Mouse (Mus musculus) neural tube, embryonic 13.5 days (tissue): ENCODE measurements around the gene Srpr. TPM values are rescaled to one million over a fixed set of nuclear protein-coding genes. Genes with fewer than 3 reads are reported as not detected.

ENCODE experiments used
- ATAC-seq: fragments of 200-750 bp; cut with Nextera tagmentation; 2 replicates; pipeline ENCODE4 v1.8.0; 2017; ENCODE audit warnings: low read depth, mild to moderate bottlenecking, moderate TSS enrichment, moderate library complexity
- H3K27ac ChIP-seq: fragments of 300-500 bp; sonication (generic); replicated peaks from 2 replicates; pipeline ENCODE4 v1.5.1; 2015; ENCODE audit warnings: moderate library complexity, mild to moderate bottlenecking, inconsistent platforms
- H3K27me3 ChIP-seq: fragments of 300-500 bp; sonication (generic); 2 replicates; pipeline ENCODE4 v1.6.1; 2015; ENCODE audit warnings: mild to moderate bottlenecking, inconsistent platforms
- H3K36me3 ChIP-seq: fragments of 300-500 bp; sonication (generic); 2 replicates; pipeline ENCODE4 v1.6.1; 2015; ENCODE audit warnings: mild to moderate bottlenecking, inconsistent platforms
- H3K4me1 ChIP-seq: fragments of 300-500 bp; sonication (generic); replicated peaks from 2 replicates; pipeline ENCODE4 v1.6.1; 2015; ENCODE audit warnings: inconsistent platforms
- H3K4me2 ChIP-seq: fragments of 300-500 bp; sonication (generic); 2 replicates; pipeline ENCODE4 v1.6.1; 2015; ENCODE audit warnings: inconsistent platforms, mild to moderate bottlenecking, moderate library complexity
- H3K4me3 ChIP-seq: fragments of 300-500 bp; sonication (generic); 2 replicates; pipeline ENCODE4 v1.5.1; 2015; ENCODE audit warnings: mild to moderate bottlenecking, inconsistent platforms
- H3K9ac ChIP-seq: fragments of 300-500 bp; sonication (generic); 2 replicates; pipeline ENCODE4 v1.6.1; 2015; ENCODE audit warnings: moderate library complexity, mild to moderate bottlenecking, inconsistent platforms
- H3K9me3 ChIP-seq: fragments of 300-500 bp; sonication (generic); 2 replicates; pipeline ENCODE4 v1.6.1; 2016; ENCODE audit warnings: inconsistent platforms
- WGBS: fragments of 180-500 bp; shearing (Covaris S2); methylation state at CpG from one replicate; pipeline ENCODE4 v1.1.7; 2015; 5-methylcytosine and 5-hydroxymethylcytosine counted together
- polyA plus RNA-seq: library from polyadenylated mRNA; unstranded; fragments of >200 nt; fragmentation: Nextera tagmentation; extraction: Ambion mirVana; gene quantifications from 2 replicates; pipeline ENCODE4 v1.2.1, GENCODE M21; 2015

Srpr gene
- polyA plus RNA-seq, 1 experiment from 2014 or later: 65.6 TPM

DNA sequence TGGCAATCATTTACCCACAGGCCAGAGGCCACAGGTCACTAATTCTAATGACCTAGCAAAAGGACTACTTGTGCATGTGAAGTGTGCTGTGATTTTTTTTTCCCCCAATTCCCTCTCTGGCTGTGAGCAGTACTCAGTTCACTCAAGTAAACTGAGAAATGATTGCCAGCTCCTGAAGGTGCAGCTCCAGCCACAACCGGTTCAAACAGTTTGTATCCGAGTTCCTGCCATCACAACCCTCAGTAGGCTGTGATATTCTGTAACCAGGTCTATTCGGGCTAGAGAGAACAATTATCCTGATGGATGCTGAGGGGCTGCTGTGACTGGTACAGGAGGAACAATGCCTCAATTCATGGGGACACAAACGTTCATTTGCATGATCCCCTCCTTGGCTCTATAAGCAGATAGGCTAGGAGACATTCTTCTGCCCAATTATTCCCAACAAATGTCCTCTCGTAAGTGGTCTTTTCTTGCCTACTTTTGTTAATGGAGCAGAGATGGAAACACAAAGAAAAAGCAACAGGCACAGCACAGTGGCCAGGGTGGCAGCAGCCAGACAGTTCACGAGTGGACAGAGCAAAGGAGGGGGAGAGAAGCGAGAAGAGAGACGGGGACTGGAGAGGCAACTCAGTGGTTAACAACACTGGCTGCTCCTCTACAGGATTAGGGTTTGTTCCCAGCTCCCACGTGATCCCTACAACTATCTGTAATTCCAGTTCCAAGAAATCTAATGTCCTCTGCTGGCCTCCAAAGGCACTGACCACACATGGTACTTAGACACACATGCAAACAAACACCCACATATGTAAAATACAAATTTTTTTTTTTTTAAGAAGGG, 33.0 kb upstream of the Srpr start:
- H3K27ac ChIP-seq: no peak overlapping the region; the same call in 1 of the 2 replicates
- H3K36me3 ChIP-seq: peaks cover 22% of the 10 kb centered on the region; the same call in 1 of the 2 replicates
- no peaks in the 10 kb centered on the region for H3K9me3 ChIP-seq
- ATAC-seq: peak; percentile 29; the same call in 1 of the 2 replicates
- H3K4me1 ChIP-seq: peaks cover 9% of the 10 kb centered on the region; the same call in 1 of the 2 replicates
- no peaks in the 10 kb centered on the region for H3K27me3 ChIP-seq
- H3K9ac ChIP-seq: no peak overlapping the region
- no peak overlapping the region for H3K4me3 ChIP-seq
- 19% methylated on average over 9 of the region's 9 CpGs for WGBS
- H3K4me2 ChIP-seq: no peak overlapping the region

DNA sequence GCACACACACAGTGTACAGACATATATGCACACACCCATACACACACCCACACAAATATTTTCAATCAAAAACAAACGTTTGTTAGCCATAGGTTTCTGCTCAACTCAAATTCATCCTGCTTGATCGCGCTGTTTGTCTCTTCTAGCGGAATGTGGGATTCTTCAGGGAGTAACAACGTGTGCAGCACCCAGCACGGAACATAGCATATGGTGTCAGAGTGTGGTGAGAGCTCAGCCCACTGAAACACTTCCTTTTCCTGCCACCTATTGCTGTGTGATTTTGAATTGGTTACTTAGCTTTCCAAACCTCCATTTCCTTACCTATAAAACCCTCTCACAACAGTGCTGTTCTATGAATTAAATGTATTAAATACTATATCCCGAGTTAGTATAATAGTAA, 29.9 kb upstream of the Srpr start:
- Histone ChIP-seq H3K9ac (no peak overlapping the region), H3K9me3 (no peaks in the 10 kb centered on the region), H3K36me3 (peaks cover 13% of the 10 kb centered on the region; the same call in 1 of the 2 replicates), H3K4me2 (no peak overlapping the region), H3K27me3 (no peaks in the 10 kb centered on the region), H3K27ac (no peak overlapping the region), H3K4me3 (no peak overlapping the region), H3K4me1 (peaks cover 25% of the 10 kb centered on the region)
- 96% methylated on average over 7 of the region's 7 CpGs for WGBS
- no peak for ATAC-seq

DNA sequence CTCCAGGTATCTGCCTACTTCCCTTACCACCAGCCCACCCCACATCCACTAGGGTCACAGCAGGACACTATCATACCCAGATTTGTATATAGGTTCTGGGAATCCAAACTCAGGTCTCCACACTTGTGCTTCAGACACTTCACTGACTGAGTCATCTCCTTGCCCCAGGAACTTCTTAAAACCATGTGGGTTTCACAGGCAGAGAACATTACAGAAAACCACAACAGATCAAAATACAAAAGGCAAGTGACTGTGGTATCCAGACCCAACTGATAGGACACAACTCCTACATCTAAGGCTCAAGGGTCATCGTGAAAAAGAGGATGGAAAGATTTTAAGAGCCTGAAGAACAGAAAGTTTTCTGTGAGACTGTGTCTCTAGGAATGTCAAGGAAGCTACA, 26.6 kb upstream of the Srpr start:
- no peak for ATAC-seq
- Histone ChIP-seq H3K9ac (no peak overlapping the region), H3K4me1 (peaks cover 18% of the 10 kb centered on the region), H3K36me3 (peaks cover 13% of the 10 kb centered on the region; the same call in 1 of the 2 replicates), H3K4me3 (no peak overlapping the region), H3K27ac (no peak overlapping the region), H3K27me3 (no peaks in the 10 kb centered on the region), H3K4me2 (no peak overlapping the region), H3K9me3 (no peaks in the 10 kb centered on the region)
- WGBS: 84% methylated on average over 1 of the region's 1 CpGs

DNA sequence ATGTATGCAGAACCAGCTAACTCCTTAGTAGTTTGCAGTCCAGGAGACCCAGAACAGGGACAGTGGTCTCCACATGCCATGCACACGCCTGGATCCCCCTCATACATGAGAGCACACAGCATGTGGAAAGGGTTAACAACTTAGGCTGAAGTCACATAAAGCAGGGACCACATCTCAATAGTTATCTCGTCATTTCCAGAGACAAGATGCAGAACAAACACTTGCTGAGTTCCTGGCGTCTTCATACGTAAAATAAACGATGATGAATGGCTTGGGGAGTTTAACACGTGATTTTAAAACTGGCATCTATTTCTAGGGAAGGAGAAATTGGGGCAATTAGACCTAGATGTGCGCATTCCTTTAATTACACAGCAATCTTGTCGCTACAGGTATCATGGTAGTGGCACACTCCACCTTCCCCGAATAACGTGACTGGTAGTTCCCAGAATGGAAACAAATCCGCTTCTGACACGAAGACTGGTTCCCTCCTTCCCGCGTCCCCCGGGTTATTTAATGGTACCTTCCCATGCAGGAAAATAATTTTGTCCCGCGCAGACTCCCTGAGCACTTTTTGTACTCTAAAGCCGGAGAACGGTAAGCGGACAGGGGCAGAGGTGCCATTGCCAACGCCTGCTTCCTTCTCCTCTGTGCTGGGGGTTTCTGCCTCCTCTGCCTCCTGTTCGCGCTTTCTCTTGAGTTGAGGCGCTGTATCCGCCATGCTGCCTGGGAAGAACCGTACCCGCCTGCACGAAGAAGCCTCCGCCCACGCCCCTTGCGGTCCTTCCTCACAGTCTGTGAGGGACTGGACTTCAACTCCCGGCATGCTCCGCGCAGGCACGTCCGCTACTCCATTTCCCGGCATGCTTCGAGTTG, 24.5 kb upstream of the Srpr start, which contains the start of gene Dcps:
Gene Dcps, minus strand, starts transcription at position 811 of the 873 bp plus-strand sequence.
- peak within 1 kb of the TSS; percentile 82 for H3K4me2 ChIP-seq

DNA sequence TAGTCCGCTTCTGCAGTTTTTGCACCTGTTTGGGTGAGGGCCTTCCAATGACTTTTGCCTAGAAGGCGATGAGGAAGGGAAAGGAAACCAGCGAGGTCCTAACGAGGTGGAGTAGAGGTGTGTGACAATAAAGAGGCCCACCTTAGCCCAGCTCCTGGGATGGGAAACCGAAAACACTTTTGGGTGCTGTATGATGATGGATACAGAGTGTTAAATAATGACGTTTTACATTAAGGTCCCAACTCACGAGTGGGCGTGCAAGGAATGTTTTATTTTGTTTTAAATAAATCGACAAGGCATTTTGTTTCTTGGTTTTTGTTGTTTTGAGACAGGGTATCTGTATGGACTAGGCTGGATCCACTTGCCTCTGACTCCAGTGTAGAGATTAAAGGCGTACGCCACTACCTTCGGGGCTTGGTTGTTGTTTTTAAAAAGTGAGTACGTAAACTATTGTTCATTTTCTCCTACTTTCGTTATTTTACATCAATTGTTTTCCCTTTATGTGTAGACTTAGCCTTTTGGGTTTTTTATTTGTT, 23.8 kb upstream of the Srpr start:
- 0 out of 2 replicates have a peak overlapping the region, but pooled peaks have one; percentile 39 for H3K9ac ChIP-seq
- no peak overlapping the region for H3K27ac ChIP-seq
- H3K4me1 ChIP-seq: peaks cover 18% of the 10 kb centered on the region
- peak overlapping the region; percentile 82 for H3K4me2 ChIP-seq
- ATAC-seq: peak; percentile 54
- WGBS: 51% methylated on average over 14 of the region's 14 CpGs
- H3K4me3 ChIP-seq: peak overlapping the region; percentile 56
- no peaks in the 10 kb centered on the region for H3K27me3 ChIP-seq
- no peaks in the 10 kb centered on the region for H3K9me3 ChIP-seq
- H3K36me3 ChIP-seq: no peaks in the 10 kb centered on the region

More for the DNA sequence above, 24.5 kb upstream of the Srpr start, which contains the start of gene Dcps:
- peak within 1 kb of the TSS; percentile 56 for H3K4me3 ChIP-seq
- peak; percentile 98 for ATAC-seq
- H3K27me3 ChIP-seq: no peaks in the 10 kb centered on the region
- H3K9me3 ChIP-seq: no peaks in the 10 kb centered on the region
- peak within 1 kb of the TSS; percentile 69 for H3K9ac ChIP-seq
- H3K27ac ChIP-seq: peak within 1 kb of the TSS; percentile 87
- H3K4me1 ChIP-seq: peaks cover 18% of the 10 kb centered on the region
- H3K36me3 ChIP-seq: 0 out of 2 replicates have a peak, but pooled peaks cover 5% of the 10 kb centered on the region
- under 1% methylated on average over 38 of the region's 38 CpGs for WGBS

DNA sequence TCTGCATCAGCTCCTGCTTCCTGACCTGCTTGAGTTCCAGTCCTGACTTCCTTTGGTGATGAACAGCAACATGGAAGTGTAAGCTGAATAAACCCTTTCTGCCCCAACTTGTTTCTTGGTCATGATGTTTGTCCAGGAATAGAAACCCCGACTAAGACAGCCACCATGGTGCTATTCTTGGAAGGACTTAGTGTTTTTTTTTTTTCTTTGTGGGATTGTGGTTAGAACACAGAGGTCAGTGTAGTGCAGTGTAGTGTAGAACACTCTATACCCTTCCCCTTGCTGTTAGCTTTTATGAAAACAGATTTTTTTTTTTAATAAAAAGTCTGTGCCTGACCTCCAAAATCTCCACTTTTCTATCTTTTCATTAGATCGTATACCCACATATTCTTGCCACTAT, 17.1 kb upstream of the Srpr start:
- no peak for ATAC-seq
- H3K9me3 ChIP-seq: no peaks in the 10 kb centered on the region
- WGBS: 86% methylated on average over 2 of the region's 2 CpGs
- H3K9ac ChIP-seq: no peak overlapping the region
- no peaks in the 10 kb centered on the region for H3K4me1 ChIP-seq
- no peak overlapping the region for H3K27ac ChIP-seq
- no peak overlapping the region for H3K4me3 ChIP-seq
- H3K27me3 ChIP-seq: no peaks in the 10 kb centered on the region
- no peak overlapping the region for H3K4me2 ChIP-seq
- H3K36me3 ChIP-seq: peaks cover 6% of the 10 kb centered on the region; the same call in 1 of the 2 replicates

DNA sequence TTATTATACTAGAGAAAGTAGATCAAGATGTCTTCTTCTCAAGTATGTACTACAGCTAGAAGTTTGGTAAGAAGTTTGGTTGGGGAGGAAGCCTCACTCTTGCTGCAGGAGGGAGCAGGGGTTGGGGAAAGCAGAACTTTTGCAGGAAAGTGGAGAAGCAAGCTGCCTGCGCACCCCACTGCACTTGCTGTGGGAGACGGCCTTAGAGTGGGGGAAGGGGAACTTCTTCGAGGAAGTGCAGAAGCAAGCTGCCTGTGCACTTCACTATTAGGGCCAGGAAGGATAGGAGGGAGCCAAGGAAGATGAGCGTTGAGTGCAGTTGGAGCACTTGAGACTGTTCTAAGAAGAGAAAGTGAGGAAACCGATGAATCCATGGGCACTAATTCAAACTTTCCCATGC, 16.6 kb upstream of the Srpr start:
- no peak overlapping the region for H3K9ac ChIP-seq
- no peak overlapping the region for H3K27ac ChIP-seq
- peaks cover 9% of the 10 kb centered on the region; the same call in 1 of the 2 replicates for H3K36me3 ChIP-seq
- ATAC-seq: no peak
- H3K27me3 ChIP-seq: no peaks in the 10 kb centered on the region
- no peaks in the 10 kb centered on the region for H3K9me3 ChIP-seq
- 72% methylated on average over 5 of the region's 5 CpGs for WGBS
- H3K4me2 ChIP-seq: no peak overlapping the region
- H3K4me1 ChIP-seq: no peaks in the 10 kb centered on the region
- no peak overlapping the region for H3K4me3 ChIP-seq

DNA sequence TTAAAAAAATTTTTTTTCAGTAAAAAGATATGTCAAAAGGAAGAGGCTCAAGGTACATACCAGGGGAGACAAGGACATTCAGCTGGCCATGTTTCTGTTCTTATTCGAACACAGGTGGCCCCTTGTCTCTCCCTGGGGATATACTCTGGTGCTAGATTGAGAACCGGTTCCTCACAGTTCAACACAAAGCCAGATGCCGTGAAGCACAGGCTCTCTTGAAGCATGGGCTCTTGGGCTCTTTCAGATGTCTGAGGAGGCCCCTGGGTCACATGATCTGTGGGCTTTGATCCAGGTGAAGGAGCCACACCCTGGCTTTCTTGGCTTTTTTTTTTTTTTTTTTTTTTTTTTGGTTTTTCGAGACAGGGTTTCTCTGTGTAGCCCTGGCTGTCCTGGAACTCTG, 13.5 kb upstream of the Srpr start:
- Histone ChIP-seq H3K9me3 (no peaks in the 10 kb centered on the region), H3K4me2 (no peak overlapping the region), H3K4me3 (no peak overlapping the region), H3K9ac (no peak overlapping the region), H3K36me3 (peaks cover 24% of the 10 kb centered on the region; the same call in 1 of the 2 replicates), H3K27ac (no peak overlapping the region), H3K27me3 (no peaks in the 10 kb centered on the region), H3K4me1 (no peaks in the 10 kb centered on the region)
- WGBS: 88% methylated on average over 3 of the region's 4 CpGs
- ATAC-seq: no peak

DNA sequence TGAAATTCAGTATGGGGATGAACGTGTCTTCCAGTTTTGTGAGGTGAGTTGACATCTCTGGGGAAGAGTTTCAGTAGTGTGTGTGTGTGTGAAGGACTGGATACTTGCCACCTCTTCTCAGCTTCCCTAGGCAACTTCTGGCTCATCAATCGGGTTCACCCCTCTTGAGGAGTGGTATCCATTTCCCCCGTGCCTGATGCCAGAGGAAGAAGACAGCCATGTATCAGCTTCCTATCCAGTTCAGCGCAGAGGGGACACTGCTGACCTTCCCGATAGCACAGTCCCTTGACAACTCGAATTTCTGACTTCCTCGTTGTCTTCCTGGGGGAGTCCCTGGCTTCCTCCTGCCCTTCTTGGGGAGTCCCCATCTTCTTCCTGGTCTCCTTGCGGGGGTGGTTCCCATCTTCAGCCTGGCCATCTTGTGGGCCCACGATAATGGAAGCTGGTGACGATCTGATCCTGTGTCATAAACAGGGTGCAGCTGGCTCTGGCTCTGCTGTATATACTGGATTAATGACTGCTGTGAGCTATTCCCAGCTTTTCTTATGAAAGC, 12.5 kb upstream of the Srpr start:
- no peak for ATAC-seq
- no peak overlapping the region for H3K4me3 ChIP-seq
- 87% methylated on average over 10 of the region's 10 CpGs for WGBS
- no peak overlapping the region for H3K4me2 ChIP-seq
- no peaks in the 10 kb centered on the region for H3K9me3 ChIP-seq
- no peak overlapping the region for H3K27ac ChIP-seq
- no peaks in the 10 kb centered on the region for H3K4me1 ChIP-seq
- H3K27me3 ChIP-seq: no peaks in the 10 kb centered on the region
- H3K9ac ChIP-seq: no peak overlapping the region
- peaks cover 24% of the 10 kb centered on the region; the same call in 1 of the 2 replicates for H3K36me3 ChIP-seq

DNA sequence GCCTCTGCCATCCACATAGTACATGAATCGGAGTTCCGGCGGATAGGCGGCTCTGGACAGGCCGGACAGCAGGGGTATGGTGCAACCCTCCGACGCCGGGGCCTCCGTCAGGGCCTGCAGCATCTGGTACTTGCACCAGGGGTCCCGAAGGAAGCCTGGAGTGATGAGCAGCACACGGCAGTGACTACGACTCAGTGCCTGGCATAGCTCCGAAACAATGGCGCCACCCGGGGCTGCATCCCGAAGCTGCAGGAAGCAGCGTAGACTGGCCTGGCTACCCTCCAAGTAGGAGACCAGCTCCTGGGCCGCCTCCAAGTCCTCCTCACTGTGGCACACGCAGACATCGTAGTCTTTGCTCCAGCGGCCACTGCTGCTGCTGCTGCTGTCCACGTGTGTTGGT, 11.3 kb upstream of the Srpr start:
- no peak overlapping the region for H3K4me2 ChIP-seq
- no peaks in the 10 kb centered on the region for H3K27me3 ChIP-seq
- 69% methylated on average over 22 of the region's 22 CpGs for WGBS
- H3K4me1 ChIP-seq: no peaks in the 10 kb centered on the region
- peaks cover 24% of the 10 kb centered on the region; the same call in 1 of the 2 replicates for H3K36me3 ChIP-seq
- no peak overlapping the region for H3K9ac ChIP-seq
- H3K27ac ChIP-seq: no peak overlapping the region
- H3K9me3 ChIP-seq: no peaks in the 10 kb centered on the region
- no peak overlapping the region for H3K4me3 ChIP-seq
- ATAC-seq: peak; percentile 57

DNA sequence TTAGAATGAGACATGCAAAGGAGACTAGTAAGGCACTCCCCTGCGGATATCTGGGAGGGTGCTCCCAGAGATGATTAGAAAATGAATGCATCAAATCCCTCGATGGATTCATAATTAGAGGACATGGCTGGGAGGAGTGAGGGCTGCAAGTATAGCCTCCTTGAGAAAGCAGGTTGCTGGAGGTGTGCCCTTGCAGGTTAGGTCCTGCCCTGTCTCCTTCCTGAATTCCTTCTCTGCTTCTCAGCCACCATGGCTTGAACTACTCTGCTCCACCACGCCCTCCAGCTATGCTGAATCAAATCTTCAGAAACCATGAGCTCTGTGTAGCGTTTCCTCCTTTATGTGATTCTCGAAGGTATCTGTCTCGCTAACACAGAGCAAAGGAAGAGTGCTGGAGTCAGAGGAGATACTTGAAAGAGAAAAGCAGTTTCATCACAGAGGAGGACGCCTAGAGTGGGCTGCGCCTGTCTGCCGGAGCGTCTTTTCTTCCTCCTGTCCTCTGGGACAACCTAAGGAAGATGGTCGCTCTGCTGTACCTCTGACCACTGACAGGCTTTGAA, 6.9 kb upstream of the Srpr start:
- H3K27me3 ChIP-seq: no peaks in the 10 kb centered on the region
- H3K27ac ChIP-seq: no peak overlapping the region
- H3K9ac ChIP-seq: no peak overlapping the region
- H3K36me3 ChIP-seq: peaks cover 18% of the 10 kb centered on the region; the same call in 1 of the 2 replicates
- no peak overlapping the region for H3K4me2 ChIP-seq
- no peaks in the 10 kb centered on the region for H3K4me1 ChIP-seq
- H3K4me3 ChIP-seq: no peak overlapping the region
- no peak for ATAC-seq
- 80% methylated on average over 11 of the region's 11 CpGs for WGBS
- no peaks in the 10 kb centered on the region for H3K9me3 ChIP-seq
